Mouse (Mus musculus) thymus, postnatal 36 days (tissue): ENCODE data around the gene Vmn1r188.
A peak's percentile ranks its signal among the peaks of the same experiment; 100 is the strongest.
"Not testable (repeated sequence)": the region's sequence is repeated elsewhere in the genome, so short reads cannot be mapped to it uniquely, and the experiment has no call there.

ENCODE experiments used
- DNase-seq, 2 experiments: peaks; one replicate each; pipeline ENCODE4 v3.0.0; 2022; ENCODE audit warnings: mixed read lengths in 2 of 2

The Vmn1r188 gene

GRCm38 (mm10) chr13:22050591-22051522, 33.4 kb upstream of the Vmn1r188 start:
- peak; percentile 94 to 95 for DNase-seq

DNA sequence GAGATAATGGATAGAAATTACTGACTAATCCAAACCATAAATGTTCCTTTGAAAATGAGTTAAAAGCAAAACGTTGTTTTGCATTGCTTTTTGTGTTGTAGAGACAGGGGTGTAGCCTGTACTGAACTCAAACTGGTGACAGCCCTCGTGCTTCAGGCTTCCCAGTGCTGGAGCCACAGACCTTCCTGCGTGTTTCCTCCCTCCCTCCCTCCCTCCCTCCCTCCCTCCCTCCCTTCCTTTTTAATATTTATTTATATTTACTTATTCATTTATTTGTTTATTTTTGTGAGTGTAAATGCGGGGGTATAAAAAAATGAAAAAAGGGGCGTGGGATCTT, 32.7 kb upstream of the Vmn1r188 start:
- no peak for DNase-seq

- no peak for DNase-seq
Measured at GRCm38 (mm10) chr13:22053754-22054153, 30.5 kb upstream of the Vmn1r188 start.

- no peak for DNase-seq
Measured at GRCm38 (mm10) chr13:22061422-22061821, 22.8 kb upstream of the Vmn1r188 start.

- no peak for DNase-seq
Measured at GRCm38 (mm10) chr13:22063468-22063867, 20.8 kb upstream of the Vmn1r188 start.

DNA sequence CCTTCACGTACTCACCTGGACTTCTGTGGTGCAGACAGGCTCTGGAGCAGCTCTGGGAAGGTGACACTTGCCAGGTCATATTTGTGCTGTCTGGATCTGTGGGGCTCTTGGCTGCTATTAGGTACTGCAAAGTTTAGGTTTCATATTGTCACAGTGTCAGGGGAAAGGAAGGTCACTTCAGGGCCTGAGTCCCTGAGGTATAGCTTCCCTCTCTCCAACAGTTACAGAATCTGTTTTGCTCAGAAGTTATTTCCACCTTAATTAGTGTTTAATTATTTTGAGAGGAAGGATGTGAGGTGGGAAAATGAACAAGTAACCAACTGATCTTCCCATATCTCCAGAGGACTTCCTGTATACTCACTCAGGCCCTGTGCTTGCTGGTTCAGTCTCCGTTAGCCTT, 21.5 kb downstream of the Vmn1r188 start, which contains the start of gene Vmn1r189:
Gene Vmn1r189, minus strand, starts transcription at position 101 of the 400 bp plus-strand sequence.
- not testable (repeated sequence) for DNase-seq

DNA sequence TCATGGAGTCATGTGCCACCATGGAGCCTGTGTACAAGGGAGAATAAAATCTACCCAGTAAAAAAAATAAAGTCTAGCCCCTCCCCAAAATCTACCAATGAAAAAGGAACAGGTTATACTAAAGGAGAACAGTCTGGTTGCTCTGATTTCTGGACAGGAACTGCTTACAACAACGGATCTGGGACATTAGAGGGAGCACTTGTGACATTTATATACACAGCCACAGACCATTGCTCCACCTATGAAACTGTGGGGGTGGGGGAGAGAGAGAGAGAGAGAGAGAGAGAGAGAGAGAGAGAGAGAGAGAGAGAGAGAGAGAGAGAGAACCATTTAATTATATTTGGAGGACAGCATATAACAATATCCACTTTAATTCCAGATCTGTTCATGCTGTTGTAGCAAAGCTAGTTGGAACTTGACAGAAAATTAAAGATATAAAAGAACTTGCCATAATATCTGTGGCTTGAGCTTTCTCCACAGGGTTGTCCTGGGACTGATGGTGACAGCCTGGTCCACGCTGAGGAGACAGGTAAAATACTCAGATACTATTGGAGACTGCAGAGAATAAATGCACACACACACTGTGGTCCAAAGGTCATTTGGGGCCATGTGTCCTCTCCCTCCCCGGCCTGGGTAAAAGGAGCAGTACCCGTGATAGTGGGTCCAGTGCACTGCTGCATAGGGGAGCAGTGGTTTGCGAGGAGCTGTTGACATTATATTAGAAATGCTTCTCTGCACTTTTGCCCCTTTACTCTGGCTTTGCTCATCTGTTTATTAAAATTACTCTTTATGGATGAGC, 52.5 kb downstream of the Vmn1r188 start:
- DNase-seq: not testable (repeated sequence)
